Mouse (Mus musculus): ENCODE results near the gene Tanc1. TPM values are rescaled to one million over a fixed set of nuclear protein-coding genes. Genes with fewer than 3 reads are reported as not detected.

The Tanc1 gene
- total and polyA plus RNA-seq, 3 experiments: 0.03 to 6.9 (median 0.49) TPM

DNA sequence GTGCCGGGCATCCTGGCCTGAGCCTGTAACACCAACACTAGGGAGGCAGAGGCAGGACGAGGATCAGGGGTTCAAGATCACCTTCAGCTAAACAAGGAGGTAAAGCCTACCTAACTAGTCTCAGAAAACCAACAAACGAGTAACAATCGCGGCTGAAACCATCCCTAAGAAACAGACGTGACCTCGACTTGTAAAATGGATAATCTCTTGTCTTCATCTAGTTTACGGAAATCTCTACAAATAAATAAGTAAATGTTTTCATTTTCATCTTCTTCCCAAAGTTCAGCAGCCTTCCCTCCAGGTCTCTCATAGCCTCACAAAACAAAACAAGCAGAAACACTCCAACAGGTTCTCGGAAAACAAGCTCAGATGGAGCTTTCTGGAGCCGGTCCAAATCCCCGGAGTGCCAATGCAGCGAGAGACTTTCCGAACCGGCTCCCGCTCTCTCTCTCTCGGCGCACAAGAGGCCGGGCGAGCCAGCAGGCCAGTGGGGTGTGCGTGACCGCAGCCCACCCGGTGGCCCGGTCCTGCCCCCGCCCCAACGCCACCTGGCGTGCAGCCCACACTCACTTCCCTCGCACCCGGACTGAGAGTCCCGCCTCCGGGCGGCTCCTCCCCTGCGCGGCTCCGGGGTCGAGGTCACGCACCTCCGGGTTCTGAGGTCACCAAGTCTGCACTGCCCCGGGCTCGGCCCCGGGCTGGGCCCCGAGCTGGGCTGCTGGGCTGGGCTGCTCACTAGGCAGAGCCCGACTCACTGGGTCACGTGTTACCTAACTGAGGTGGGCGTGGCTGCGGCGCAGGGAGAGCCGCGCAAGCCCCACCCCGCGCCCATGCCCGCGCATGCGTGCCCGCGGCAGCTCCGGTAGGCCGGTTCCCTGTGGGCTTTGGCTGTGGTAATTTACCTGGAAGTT lies 270.2 kb downstream of the Tanc1 start, which contains the start of gene Wdsub1:
Wdsub1 (minus strand) TSS at position 761 of the 911 bp plus-strand sequence.
- peak; percentile 75 for ATAC-seq (ENCODE audit: extremely low read depth, insufficient number of reproducible peaks, low FRiP score, poor library complexity, severe bottlenecking)
- peak; percentile 96 for DNase-seq (ENCODE audit: low spot score)
- peaks cover 9% of the 10 kb centered on the region for H3K36me3 ChIP-seq (replicated peaks)
- H3K27me3 ChIP-seq (ENCODE audit: insufficient read depth, low read length): no peaks in the 10 kb centered on the region
- peaks cover 29% of the 10 kb centered on the region for H3K4me1 ChIP-seq (ENCODE audit: insufficient read depth, low read depth, low read length)
- no peaks in the 10 kb centered on the region for H3K9me3 ChIP-seq (replicated peaks)
- TF ChIP-seq GATA2 (IDR thresholded peaks at IDR 0.05; ENCODE audit: borderline replicate concordance, low read depth, low read length) (no peak), CTCF (IDR thresholded peaks at IDR 0.05; ENCODE audit: low read depth, low read length) (no peak), GATA1 (IDR thresholded peaks at IDR 0.05; ENCODE audit: borderline replicate concordance, low read length) (no peak), TAL1 (conservative IDR thresholded peaks at IDR 0.05; ENCODE audit: low read depth, low read length) (no peak), POLR2AphosphoS5 (IDR thresholded peaks at IDR 0.05; ENCODE audit: insufficient replicate concordance, low read depth, low read length) (no peak)
- H3K4me3 ChIP-seq (ENCODE audit: low read depth, low read length): peak within 1 kb of the TSS; percentile 83

DNA sequence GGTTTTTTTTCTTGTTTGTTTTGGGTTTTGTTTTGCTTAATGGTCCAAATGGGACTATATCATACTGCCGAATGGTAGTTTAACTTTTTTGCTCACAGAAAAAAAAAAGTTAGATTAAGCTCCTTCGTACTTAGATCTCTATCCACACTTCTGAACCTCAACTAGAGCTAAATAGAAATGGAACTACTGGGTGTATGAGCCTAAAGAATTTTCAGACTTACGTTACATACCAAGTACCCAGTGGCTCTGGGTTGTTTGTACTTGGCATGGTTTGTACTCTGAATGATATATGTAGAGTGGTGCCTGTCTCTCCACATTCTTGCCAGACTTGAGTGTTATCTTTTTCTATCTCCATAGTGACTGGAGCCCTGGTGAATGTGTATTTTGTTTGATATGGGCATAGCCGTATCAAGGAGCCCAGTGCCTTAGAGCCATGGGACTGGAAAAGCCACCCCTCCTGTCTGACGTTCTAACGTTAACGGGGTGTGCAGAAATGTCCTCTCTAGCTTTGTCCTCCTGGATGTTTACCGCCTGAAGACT lies 271.0 kb downstream of the Tanc1 start:
- H3K4me3 ChIP-seq (ENCODE audit: low read depth, low read length): peak overlapping the region; percentile 83
- H3K36me3 ChIP-seq (replicated peaks): peaks cover 5% of the 10 kb centered on the region
- DNase-seq (ENCODE audit: low spot score): no peak
- ATAC-seq (ENCODE audit: extremely low read depth, insufficient number of reproducible peaks, low FRiP score, poor library complexity, severe bottlenecking): no peak
- H3K27me3 ChIP-seq (ENCODE audit: insufficient read depth, low read length): no peaks in the 10 kb centered on the region
- TF ChIP-seq GATA2 (IDR thresholded peaks at IDR 0.05; ENCODE audit: borderline replicate concordance, low read depth, low read length): no peak
- TF ChIP-seq CTCF (IDR thresholded peaks at IDR 0.05; ENCODE audit: low read depth, low read length): no peak
- no peak for TF ChIP-seq POLR2AphosphoS5 (IDR thresholded peaks at IDR 0.05; ENCODE audit: insufficient replicate concordance, low read depth, low read length)
- no peak for TF ChIP-seq TAL1 (conservative IDR thresholded peaks at IDR 0.05; ENCODE audit: low read depth, low read length)
- no peak for TF ChIP-seq GATA1 (IDR thresholded peaks at IDR 0.05; ENCODE audit: borderline replicate concordance, low read length)
- H3K9me3 ChIP-seq (replicated peaks): no peaks in the 10 kb centered on the region
- H3K4me1 ChIP-seq (ENCODE audit: insufficient read depth, low read depth, low read length): peaks cover 26% of the 10 kb centered on the region

GRCm38 (mm10) chr2:59889699-59890098 lies 277.9 kb downstream of the Tanc1 start:
- DNase-seq (ENCODE audit: low spot score) (no peak), ATAC-seq (ENCODE audit: extremely low read depth, insufficient number of reproducible peaks, low FRiP score, poor library complexity, severe bottlenecking) (no peak)
- Histone ChIP-seq H3K4me3 (ENCODE audit: low read depth, low read length) (no peak overlapping the region), H3K9me3 (replicated peaks) (no peaks in the 10 kb centered on the region), H3K27me3 (ENCODE audit: insufficient read depth, low read length) (no peaks in the 10 kb centered on the region), H3K36me3 (replicated peaks) (no peaks in the 10 kb centered on the region), H3K4me1 (ENCODE audit: insufficient read depth, low read depth, low read length) (no peaks in the 10 kb centered on the region)
- no peak for TF ChIP-seq CTCF (IDR thresholded peaks at IDR 0.05; ENCODE audit: low read depth, low read length)
- no peak for TF ChIP-seq POLR2AphosphoS5 (IDR thresholded peaks at IDR 0.05; ENCODE audit: insufficient replicate concordance, low read depth, low read length)
- no peak for TF ChIP-seq TAL1 (conservative IDR thresholded peaks at IDR 0.05; ENCODE audit: low read depth, low read length)
- no peak for TF ChIP-seq GATA2 (IDR thresholded peaks at IDR 0.05; ENCODE audit: borderline replicate concordance, low read depth, low read length)
- TF ChIP-seq GATA1 (IDR thresholded peaks at IDR 0.05; ENCODE audit: borderline replicate concordance, low read length): no peak

Other genes starting within 250 kb of the Tanc1 start
- gene Dapl1, start 127.4 kb upstream of the Tanc1 start, total RNA-seq (2014; fragmentation: Nextera tagmentation): not detected in 2 replicates
- gene Dapl1, start 127.4 kb upstream of the Tanc1 start, total RNA-seq (2017): not detected in 2 replicates
- not detected in 2 replicates for gene Dapl1, start 127.4 kb upstream of the Tanc1 start, polyA plus RNA-seq (2012)

Measured in G1E (cell line).